Mouse (Mus musculus) forebrain, embryonic 16.5 days (tissue): ENCODE data around the gene Cdpf1. TPM values are rescaled to one million over a fixed set of nuclear protein-coding genes. Genes with fewer than 3 reads are reported as not detected.

Experiments
- ATAC-seq: fragments of 200-750 bp; cut with Nextera tagmentation; 2 replicates; pipeline ENCODE4 v1.8.0; 2017; ENCODE audit warnings: mild to moderate bottlenecking, moderate library complexity
- H3K27ac ChIP-seq: fragments of 300-500 bp; sonication (generic); 2 replicates; pipeline ENCODE4 v1.5.1; 2014; ENCODE audit warnings: low read length, control low read depth
- H3K27me3 ChIP-seq: fragments of 300-500 bp; sonication (generic); replicated peaks from 2 replicates; pipeline ENCODE4 v1.6.1; 2014; ENCODE audit warnings: low read length; ENCODE audit not compliant: control insufficient read depth, insufficient read depth
- H3K36me3 ChIP-seq: fragments of 300-500 bp; sonication (generic); 2 replicates; pipeline ENCODE4 v1.6.1; 2014; ENCODE audit not compliant: control insufficient read depth, insufficient read depth
- H3K4me1 ChIP-seq: fragments of 300-500 bp; sonication (generic); replicated peaks from 2 replicates; pipeline ENCODE4 v1.6.1; 2014; ENCODE audit warnings: low read length; ENCODE audit not compliant: control insufficient read depth, insufficient read depth
- H3K4me2 ChIP-seq: fragments of 300-500 bp; sonication (generic); 2 replicates; pipeline ENCODE4 v1.6.1; 2014; ENCODE audit warnings: mild to moderate bottlenecking, low read length, control low read depth
- H3K4me3 ChIP-seq: fragments of 300-500 bp; sonication (generic); replicated peaks from 2 replicates; pipeline ENCODE4 v1.5.1; 2014; ENCODE audit warnings: mild to moderate bottlenecking, low read length, control low read depth
- H3K9ac ChIP-seq: fragments of 300-500 bp; sonication (generic); replicated peaks from 2 replicates; pipeline ENCODE4 v1.6.1; 2014; ENCODE audit warnings: low read depth, low read length, control low read depth
- H3K9me3 ChIP-seq: fragments of 300-500 bp; sonication (generic); 2 replicates; pipeline ENCODE4 v1.6.1; 2016; ENCODE audit warnings: low read length; ENCODE audit not compliant: control insufficient read depth
- WGBS: fragments of 180-500 bp; shearing (Covaris S2); extraction: QIAGEN DNeasy Blood & Tissue Kit; methylation state at CpG from one replicate; pipeline ENCODE4 v1.1.7; 2014; 5-methylcytosine and 5-hydroxymethylcytosine counted together
- polyA plus RNA-seq: library from polyadenylated mRNA; unstranded; fragments of >200 nt; fragmentation: Nextera tagmentation; extraction: Ambion mirVana; gene quantifications from 2 replicates; pipeline ENCODE4 v1.2.1, GENCODE M21; 2015

Cdpf1 gene
- polyA plus RNA-seq, 1 experiment from 2014 or later = 24.1 TPM

GRCm38 (mm10) chr15:85832599-85832998, 21.1 kb upstream of the Cdpf1 start:
- ATAC-seq = no peak
- Histone ChIP-seq H3K9ac (peak overlapping the region; percentile 67), H3K27ac (no peak overlapping the region), H3K9me3 (no peaks in the 10 kb centered on the region), H3K4me2 (peak overlapping the region; percentile 72), H3K36me3 (no peaks in the 10 kb centered on the region), H3K27me3 (no peaks in the 10 kb centered on the region), H3K4me3 (peak overlapping the region; percentile 57), H3K4me1 (peaks cover 10% of the 10 kb centered on the region; the same call in 1 of the 2 replicates)
- WGBS = 54% methylated on average over 8 of the region's 8 CpGs

GRCm38 (mm10) chr15:85831954-85832590, 20.6 kb upstream of the Cdpf1 start, which contains the start of gene Ttc38:
Gene Ttc38 (plus strand): TSS chr15:85832306.
- Histone ChIP-seq H3K27me3 (no peaks in the 10 kb centered on the region), H3K9ac (peak within 1 kb of the TSS; percentile 67), H3K4me3 (peak within 1 kb of the TSS; percentile 57), H3K9me3 (no peaks in the 10 kb centered on the region), H3K27ac (no peak within 1 kb of the TSS), H3K4me2 (peak within 1 kb of the TSS; percentile 72), H3K4me1 (peaks cover 10% of the 10 kb centered on the region; the same call in 1 of the 2 replicates), H3K36me3 (no peaks in the 10 kb centered on the region)
- ATAC-seq = peak; percentile 95
- under 1% methylated on average over 27 of the region's 27 CpGs for WGBS

GRCm38 (mm10) chr15:85829470-85829869, 18.0 kb upstream of the Cdpf1 start:
- Histone ChIP-seq H3K4me3 (no peak overlapping the region), H3K36me3 (no peaks in the 10 kb centered on the region), H3K9me3 (no peaks in the 10 kb centered on the region), H3K4me1 (peaks cover 10% of the 10 kb centered on the region; the same call in 1 of the 2 replicates), H3K4me2 (no peak overlapping the region), H3K27ac (no peak overlapping the region), H3K9ac (no peak overlapping the region), H3K27me3 (no peaks in the 10 kb centered on the region)
- no peak for ATAC-seq
- WGBS = 75% methylated on average over 5 of the region's 5 CpGs

- Histone ChIP-seq H3K9me3 (no peaks in the 10 kb centered on the region), H3K4me2 (no peak overlapping the region), H3K4me3 (no peak overlapping the region), H3K27me3 (no peaks in the 10 kb centered on the region), H3K4me1 (peaks cover 10% of the 10 kb centered on the region; the same call in 1 of the 2 replicates), H3K9ac (no peak overlapping the region), H3K27ac (no peak overlapping the region), H3K36me3 (no peaks in the 10 kb centered on the region)
- WGBS = 83% methylated on average over 4 of the region's 4 CpGs
- no peak for ATAC-seq
These were observed 16.6 kb upstream of the Cdpf1 start for GRCm38 (mm10) chr15:85828071-85828470.

GRCm38 (mm10) chr15:85826676-85827075, 15.2 kb upstream of the Cdpf1 start:
- Histone ChIP-seq H3K27me3 (no peaks in the 10 kb centered on the region; the same call in 1 of the 2 replicates), H3K9ac (no peak overlapping the region), H3K36me3 (no peaks in the 10 kb centered on the region), H3K4me1 (peaks cover 3% of the 10 kb centered on the region; the same call in 1 of the 2 replicates), H3K9me3 (no peaks in the 10 kb centered on the region), H3K4me3 (no peak overlapping the region), H3K4me2 (no peak overlapping the region), H3K27ac (no peak overlapping the region)
- WGBS = 83% methylated on average over 5 of the region's 5 CpGs
- no peak for ATAC-seq

- Histone ChIP-seq H3K9ac (peak overlapping the region; percentile 59), H3K27me3 (peaks cover 8% of the 10 kb centered on the region), H3K4me3 (peak overlapping the region; percentile 46), H3K36me3 (no peaks in the 10 kb centered on the region), H3K9me3 (peaks cover 5% of the 10 kb centered on the region; the same call in 1 of the 2 replicates), H3K27ac (no peak overlapping the region), H3K4me2 (peak overlapping the region; percentile 89), H3K4me1 (peaks cover 5% of the 10 kb centered on the region; the same call in 1 of the 2 replicates)
- 7% methylated on average over 4 of the region's 4 CpGs for WGBS
- ATAC-seq = no peak
These were observed 10.5 kb upstream of the Cdpf1 start for GRCm38 (mm10) chr15:85822011-85822359.

GRCm38 (mm10) chr15:85821203-85822010, 9.9 kb upstream of the Cdpf1 start, which contains the start of gene Pkdrej:
Gene Pkdrej (minus strand): TSS chr15:85821734.
- Histone ChIP-seq H3K9me3 (peaks cover 5% of the 10 kb centered on the region; the same call in 1 of the 2 replicates), H3K36me3 (no peaks in the 10 kb centered on the region), H3K4me1 (peaks cover 5% of the 10 kb centered on the region; the same call in 1 of the 2 replicates), H3K4me3 (peak within 1 kb of the TSS; percentile 46), H3K9ac (peak within 1 kb of the TSS; percentile 59), H3K27me3 (peaks cover 8% of the 10 kb centered on the region), H3K27ac (no peak within 1 kb of the TSS), H3K4me2 (peak within 1 kb of the TSS; percentile 89)
- peak; percentile 38; the same call in 1 of the 2 replicates for ATAC-seq
- WGBS = 2% methylated on average over 65 of the region's 65 CpGs

- H3K4me3 ChIP-seq = no peak overlapping the region
- 67% methylated on average over 10 of the region's 10 CpGs for WGBS
- ATAC-seq = no peak
These were observed 1.9 kb upstream of the Cdpf1 start for GRCm38 (mm10) chr15:85813428-85813827.

More at GRCm38 (mm10) chr15:85813428-85813827, 1.9 kb upstream of the Cdpf1 start:
- no peak overlapping the region for H3K4me2 ChIP-seq
- H3K9me3 ChIP-seq = peaks cover 3% of the 10 kb centered on the region; the same call in 1 of the 2 replicates
- H3K36me3 ChIP-seq = no peaks in the 10 kb centered on the region
- peaks cover 13% of the 10 kb centered on the region for H3K4me1 ChIP-seq
- H3K27me3 ChIP-seq = no peaks in the 10 kb centered on the region; the same call in 1 of the 2 replicates
- no peak overlapping the region for H3K9ac ChIP-seq
- no peak overlapping the region for H3K27ac ChIP-seq
